Mouse (Mus musculus): Measurements from ENCODE around the gene Mgat3.

- TF ChIP-seq KAT2A (conservative IDR thresholded peaks at IDR 0.05; ENCODE audit: low read depth, low read length), result no peak
- TF ChIP-seq CTCF (IDR thresholded peaks at IDR 0.05 in 2 of 3, conservative IDR thresholded peaks at IDR 0.05 in 1 of 3; ENCODE audit: control insufficient read depth in 1 of 3, insufficient read depth in 1 of 3, low read depth in 2 of 3, low read length in 3 of 3, poor library complexity in 1 of 3, severe bottlenecking in 1 of 3), result no peak
- no peak for TF ChIP-seq EP300 (IDR thresholded peaks at IDR 0.05; ENCODE audit: low read depth in 1 of 2, low read length in 2 of 2)
- no peak for TF ChIP-seq MYC (IDR thresholded peaks at IDR 0.05; ENCODE audit: low read depth, low read length)
- TF ChIP-seq POLR2A (IDR thresholded peaks at IDR 0.05; ENCODE audit: control insufficient read depth in 1 of 2, insufficient read depth in 1 of 2, low read depth in 1 of 2, low read length in 2 of 2, poor library complexity in 1 of 2), result no peak
- no peak for TF ChIP-seq MXI1 (IDR thresholded peaks at IDR 0.05; ENCODE audit: low read depth, low read length)
- TF ChIP-seq NELFE (IDR thresholded peaks at IDR 0.05; ENCODE audit: low read depth, low read length), result no peak
- TF ChIP-seq HCFC1 (IDR thresholded peaks at IDR 0.05; ENCODE audit: low read depth, low read length), result no peak
- TF ChIP-seq POLR2AphosphoS2 (IDR thresholded peaks at IDR 0.05; ENCODE audit: low read length), result no peak
- no peak for TF ChIP-seq GATA1 (IDR thresholded peaks at IDR 0.05; ENCODE audit: low read depth, low read length)
Observed at GRCm38 (mm10) chr15:80219705-80220657, 46.5 kb downstream of the Mgat3 start.
